Mouse (Mus musculus) cerebellum, adult 11-12 months (tissue): ENCODE results near the gene Rbpms2.

Source experiments
- DNase-seq: peaks from one replicate; pipeline ENCODE4 v3.0.0; 2022

Rbpms2 gene

DNA sequence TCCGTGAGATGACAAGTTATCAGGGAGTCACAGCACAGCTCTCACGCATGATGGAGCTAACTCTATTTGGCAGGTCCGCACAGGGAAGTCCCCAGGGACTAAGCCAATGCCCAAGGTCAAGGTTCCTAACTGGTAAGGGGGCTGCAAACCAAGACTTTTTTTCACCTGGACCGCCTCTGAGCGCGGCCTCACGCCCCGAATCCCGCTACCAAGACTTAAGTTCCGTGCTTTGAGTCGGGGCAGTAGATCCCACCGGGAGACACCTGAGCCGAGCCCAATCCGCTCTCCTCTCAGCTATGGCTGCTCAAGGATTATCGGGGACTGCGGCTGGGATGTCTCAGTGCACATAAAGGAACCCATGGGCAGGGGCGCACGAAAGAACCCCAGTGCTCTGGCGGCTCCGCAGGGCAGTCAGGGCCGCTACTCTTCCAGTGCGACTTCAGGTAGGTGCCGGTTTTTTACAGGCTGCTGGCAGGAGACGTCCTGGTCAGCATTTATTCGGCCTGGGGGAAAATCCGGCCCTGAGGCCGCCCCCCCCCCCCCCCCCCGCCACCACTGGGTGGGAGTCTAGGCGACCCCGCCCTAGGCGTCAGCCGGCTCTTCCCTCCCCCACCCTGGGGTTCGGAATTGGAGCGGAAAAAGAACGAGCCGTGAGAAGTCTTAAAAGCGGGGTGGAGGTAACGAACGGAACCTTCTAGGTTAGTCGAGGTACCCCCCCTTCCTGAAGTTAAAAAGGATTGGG lies at the start of gene Rbpms2:
Gene Rbpms2, plus strand, starts transcription at position 624 of the 742 bp plus-strand sequence.
- no peak for DNase-seq

DNA sequence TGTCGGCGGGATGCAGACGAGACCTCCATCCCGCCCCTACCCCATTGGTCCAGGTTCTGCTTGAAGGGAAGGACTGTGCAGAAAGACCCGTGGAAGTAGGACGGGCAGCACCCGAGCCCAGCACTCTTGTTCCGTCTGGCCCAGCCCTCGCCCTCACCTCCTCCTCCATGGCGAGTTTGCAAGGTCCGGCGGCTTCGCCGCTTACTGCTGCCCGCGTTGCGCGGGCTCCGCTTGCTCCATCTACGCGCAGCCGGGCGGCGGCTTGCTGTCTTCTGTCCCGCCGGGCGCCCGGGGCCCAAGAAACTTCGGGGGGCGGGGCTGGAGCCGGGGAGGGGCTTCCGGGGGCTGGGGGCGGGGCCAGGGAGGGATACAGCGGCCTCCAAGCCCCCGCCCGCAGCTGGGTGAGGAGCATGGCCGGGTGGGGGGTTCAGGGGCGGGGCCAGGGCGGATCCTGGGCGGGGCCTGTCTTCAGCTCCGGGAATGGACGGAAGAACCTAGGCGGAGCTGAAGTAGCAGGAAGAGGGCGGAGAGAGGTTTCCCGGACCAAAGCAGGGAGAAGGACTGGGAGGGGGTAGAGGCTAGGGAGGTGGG lies 49.6 kb upstream of the Rbpms2 start, which contains the start of gene Plekho2:
Gene Plekho2, minus strand, starts transcription at position 260 of the 591 bp plus-strand sequence.
- peak; percentile 75 for DNase-seq

DNA sequence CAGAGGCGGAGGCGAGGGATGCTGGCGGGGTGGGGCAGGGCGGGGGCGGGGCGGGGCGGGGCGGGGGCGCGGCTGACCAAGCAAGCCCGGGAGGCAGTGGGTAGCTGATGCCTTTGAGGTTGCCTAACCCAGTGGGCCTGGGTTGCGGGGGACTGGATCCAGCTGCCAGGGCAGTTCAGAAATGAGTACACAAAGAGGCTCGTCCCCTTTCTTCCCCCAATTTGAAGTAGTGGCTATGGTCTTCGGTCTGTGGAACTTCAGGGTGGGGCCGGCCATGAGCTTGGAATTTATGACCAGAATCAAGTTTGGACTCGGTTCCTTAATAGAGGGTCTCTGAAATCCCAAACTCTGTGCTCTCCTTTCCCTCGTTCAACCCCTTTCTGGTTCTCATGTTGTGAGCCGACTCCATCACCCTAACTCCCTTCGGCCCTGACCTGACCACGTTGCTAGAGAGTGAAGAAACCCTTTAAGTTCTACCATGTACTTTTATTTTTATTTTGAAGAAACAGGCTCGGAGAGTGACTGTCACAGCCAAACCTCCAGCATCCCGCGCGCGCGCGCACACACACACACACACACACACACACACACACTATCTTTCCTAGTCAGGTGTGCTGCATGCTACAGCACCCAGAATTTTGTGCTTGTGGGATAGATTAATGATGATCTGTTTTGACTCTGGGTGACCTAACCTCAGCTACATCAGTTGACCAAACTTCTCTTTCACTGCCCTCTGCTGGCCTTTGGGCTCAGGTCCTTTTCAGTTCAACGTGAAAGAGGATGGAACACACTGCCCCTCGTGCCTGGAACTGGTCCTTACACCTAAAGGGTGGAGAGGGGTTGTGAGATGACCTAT lies 48.8 kb upstream of the Rbpms2 start:
- DNase-seq: peak; percentile 75

DNA sequence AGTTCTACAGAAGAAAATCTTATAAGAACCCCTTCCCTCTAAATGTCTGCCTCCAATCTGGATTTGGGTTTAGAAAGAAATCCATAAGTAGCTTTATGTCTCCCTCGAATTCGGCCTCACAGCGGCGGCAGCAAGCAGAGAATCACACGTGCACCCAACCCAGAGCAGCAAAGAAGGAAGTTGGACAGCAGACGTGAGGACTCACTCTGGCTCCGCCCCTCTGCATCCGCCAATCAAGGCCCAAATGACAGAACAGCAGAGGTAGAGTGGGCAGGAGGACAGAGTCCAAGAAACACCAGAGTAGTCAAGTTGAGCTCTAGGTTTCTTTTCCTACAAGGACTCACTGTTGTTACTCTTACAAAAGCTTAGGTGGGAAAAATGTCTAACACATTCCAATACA lies 46.4 kb upstream of the Rbpms2 start:
- DNase-seq: no peak

DNA sequence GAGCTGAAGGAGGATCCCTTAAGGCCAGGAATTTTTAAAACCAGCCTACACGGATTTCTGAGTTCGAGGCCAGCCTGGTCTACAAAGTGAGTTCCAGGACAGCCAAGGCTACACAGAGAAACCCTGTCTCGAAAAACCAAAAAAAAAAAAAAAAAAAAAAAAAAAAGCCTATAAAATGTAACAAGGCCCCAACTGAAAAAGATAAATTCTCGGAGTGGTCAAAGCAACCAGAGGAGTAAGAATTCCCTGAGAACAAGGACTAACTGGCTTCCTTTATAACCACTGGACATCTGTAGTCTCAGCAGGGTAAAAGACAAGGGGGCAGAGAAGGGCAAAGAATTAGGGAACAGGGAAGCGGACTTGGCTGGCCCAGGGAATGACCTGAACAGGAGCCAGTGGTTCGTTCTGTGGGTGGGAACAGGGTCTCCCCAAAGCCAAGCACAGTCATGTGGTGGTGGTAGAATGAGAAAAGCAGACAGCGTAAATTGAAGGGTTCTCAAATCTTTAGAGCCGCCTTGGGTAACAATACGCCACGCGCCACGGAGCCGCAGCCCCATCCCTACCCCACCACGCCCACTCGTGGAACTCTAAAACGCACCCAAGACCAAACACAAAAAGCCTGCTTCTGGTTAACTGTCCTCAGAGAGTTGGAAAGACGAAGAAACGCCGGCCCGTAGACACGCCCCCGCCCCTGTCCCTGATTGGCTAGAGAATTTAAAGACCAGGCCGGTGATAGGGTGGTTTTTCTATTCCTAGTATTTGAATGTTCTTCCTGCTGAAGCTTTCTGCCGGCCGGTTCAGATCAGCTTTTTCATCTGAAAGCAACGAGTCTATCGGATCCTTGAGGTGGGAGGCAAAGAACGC lies 42.8 kb upstream of the Rbpms2 start, which contains the start of gene Pif1:
Gene Pif1, plus strand, starts transcription at position 755 of the 864 bp plus-strand sequence.
- no peak for DNase-seq

DNA sequence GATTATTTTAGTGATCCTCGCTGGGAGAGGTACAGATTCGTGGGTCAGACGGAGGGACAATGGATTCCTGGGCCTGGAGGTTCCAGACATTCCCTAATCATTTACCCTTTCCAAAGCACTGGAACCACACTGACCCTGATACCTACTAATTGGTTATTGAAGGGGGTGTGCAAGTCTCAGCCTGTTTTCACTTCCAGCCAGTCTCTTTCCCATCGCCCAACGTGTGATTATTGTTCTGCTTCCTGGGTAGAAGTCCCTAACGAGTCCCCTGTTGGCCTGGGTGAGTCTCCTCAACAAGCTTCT lies 42.2 kb upstream of the Rbpms2 start:
- DNase-seq: no peak

DNA sequence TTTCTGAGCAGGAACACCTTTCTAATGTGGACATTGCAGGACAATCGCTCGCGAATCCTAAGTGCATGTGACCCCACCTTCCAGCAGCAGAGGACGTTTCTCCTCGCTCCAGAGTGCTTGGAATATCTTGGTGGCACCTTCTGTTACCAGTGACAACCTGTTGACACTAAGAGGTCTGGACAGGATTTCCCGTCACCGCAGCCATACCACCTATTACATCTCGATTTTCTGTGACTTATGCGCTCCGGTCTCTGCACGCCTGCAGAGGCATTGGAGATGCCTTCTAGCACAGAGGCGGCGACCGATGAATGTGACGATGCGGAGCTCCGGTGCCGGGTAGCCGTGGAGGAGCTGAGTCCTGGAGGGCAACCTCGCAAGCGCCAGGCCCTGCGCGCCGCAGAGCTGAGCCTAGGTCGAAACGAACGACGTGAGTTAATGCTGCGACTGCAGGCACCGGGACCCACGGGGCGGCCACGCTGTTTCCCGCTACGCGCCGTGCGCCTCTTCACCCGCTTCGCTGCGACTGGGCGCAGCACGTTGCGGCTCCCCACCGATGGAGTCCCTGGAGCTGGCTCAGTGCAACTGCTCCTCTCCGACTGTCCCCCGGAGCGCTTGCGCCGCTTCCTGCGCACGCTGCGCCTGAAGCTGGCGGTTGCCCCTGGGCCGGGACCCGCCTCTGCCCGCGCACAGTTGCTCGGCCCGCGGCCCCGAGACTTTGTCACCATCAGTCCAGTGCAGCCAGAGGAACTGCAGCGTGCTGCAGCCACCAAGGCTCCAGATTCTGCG lies 41.7 kb upstream of the Rbpms2 start:
- DNase-seq: no peak

DNA sequence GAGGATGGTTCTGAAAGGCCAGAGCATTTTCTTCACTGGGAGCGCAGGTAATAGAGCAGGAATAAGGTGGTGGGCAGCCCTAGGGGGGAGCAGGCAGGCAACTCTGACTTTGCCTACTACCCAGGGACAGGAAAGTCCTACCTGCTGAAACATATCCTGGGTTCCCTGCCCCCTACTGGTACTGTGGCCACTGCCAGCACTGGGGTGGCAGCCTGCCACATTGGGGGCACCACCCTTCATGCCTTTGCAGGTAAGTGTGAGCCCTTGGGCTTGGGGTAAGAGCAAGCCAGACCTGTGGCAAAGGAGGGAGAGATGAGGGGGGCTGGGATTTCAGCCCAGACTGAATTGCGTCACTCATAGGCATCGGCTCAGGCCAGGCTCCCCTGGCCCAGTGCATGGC lies 40.4 kb upstream of the Rbpms2 start:
- DNase-seq: no peak

DNA sequence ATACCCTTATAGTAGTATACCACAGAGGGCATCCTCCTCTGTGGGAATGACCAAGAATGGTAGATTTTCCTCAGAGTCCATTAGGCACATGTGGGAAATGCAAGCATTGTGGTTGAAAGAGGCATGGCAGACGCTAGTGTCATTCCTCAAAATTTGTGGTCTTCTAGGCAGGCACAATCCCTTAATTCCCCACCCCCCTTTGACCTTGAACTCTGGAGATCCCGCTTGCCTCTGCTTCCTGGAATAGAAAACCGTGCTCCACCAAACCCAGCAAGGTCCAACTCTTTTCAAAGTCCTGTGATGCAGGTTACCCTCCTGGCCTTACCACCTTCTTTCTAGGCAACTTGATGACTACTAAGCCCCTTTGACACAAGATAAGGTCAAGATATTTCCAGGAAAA lies 36.7 kb upstream of the Rbpms2 start:
- no peak for DNase-seq

DNA sequence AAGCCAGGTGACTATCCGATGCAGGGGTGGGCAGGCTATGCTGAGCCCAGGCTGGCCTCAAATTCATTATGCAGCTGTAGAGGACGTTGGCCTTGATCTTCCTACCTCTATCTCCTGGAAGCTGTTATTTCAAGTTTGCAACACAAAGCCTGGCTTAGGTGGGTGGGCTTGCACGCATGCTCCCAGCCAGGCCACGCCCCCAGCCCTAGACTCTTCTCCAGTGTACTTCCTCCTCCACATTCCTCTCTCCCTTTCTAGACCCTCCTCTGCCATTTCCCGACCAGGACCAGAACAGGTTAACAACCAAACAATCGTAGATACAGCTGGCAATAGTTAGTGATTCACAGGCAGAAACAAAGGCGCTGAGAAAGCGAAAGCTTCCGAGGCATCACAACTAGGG lies 35.9 kb upstream of the Rbpms2 start:
- DNase-seq: no peak

DNA sequence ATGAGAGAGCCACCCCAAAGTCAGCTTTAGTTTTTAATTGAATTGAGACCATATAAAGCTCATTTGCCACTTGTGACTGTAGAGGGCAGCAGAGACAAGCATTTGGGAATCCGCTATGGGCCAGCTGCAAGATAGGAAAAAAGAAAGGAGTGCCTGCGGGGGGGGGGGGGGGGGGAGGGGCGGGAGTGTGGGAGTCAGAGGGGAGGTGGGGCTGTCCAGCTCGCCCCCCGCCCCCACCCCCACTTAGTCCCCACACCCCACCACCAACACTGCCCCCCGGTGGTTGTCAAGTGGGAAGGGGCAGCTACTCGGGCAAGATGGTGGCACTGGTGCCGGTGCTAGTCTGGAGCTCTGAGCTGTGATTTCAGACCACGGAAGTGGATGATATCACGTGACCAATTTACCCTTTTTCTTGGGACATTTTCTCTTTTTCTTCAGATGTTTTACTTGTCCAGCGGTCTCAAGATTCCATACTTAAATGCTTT lies 30.6 kb upstream of the Rbpms2 start:
- no peak for DNase-seq

DNA sequence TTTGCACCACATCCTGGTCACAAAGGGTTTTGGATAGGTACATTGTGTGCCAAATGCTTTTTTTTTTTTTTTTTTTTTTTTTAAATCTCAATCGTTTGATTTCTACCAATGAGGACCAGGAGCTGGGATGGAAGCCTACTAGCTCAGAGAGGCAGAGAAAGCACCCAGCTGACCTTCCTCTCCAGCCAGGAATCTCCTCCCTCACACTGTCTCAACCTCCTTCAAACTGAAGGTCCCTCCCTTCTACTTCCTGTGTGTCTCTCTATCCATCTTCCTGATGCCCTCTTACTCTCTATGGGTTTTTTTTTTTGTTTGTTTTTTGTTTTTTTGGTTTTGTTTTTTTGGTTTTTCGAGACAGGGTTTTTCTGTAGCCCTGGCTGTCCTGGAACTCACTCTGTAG lies 28.5 kb upstream of the Rbpms2 start:
- no peak for DNase-seq

DNA sequence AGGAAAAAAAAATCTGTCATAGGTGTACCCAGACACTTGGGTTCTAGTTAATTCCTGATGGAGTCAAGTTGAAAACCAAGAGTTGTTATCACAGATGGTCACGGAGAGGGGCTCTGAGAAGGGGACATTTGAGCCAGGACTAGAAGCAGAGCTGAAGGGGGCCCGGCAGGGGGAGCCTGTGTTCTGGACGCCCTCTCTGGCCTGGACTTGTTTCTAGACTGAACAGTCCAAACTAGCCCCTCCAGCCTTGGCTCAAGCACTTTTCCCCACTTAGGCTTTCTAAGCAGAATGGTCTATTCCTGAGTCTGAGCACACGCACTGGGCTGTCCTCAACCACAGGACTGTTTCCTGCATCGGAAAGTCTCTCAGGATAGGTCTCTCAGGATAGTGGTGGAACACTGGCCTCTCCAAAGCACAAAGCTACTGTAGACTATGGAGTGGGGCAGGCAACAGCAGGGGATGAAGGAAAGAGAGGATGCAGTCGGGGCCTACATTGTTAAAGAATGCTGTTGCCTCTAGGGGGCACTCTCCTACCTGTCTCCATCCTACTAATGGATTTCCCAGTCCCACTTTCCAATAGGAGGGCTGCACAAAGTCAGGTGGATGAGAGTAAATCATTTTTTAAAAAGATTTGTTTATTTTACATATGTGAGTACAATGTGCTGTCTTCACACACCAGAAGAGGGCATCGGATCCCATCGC lies 25.9 kb upstream of the Rbpms2 start:
- no peak for DNase-seq

DNA sequence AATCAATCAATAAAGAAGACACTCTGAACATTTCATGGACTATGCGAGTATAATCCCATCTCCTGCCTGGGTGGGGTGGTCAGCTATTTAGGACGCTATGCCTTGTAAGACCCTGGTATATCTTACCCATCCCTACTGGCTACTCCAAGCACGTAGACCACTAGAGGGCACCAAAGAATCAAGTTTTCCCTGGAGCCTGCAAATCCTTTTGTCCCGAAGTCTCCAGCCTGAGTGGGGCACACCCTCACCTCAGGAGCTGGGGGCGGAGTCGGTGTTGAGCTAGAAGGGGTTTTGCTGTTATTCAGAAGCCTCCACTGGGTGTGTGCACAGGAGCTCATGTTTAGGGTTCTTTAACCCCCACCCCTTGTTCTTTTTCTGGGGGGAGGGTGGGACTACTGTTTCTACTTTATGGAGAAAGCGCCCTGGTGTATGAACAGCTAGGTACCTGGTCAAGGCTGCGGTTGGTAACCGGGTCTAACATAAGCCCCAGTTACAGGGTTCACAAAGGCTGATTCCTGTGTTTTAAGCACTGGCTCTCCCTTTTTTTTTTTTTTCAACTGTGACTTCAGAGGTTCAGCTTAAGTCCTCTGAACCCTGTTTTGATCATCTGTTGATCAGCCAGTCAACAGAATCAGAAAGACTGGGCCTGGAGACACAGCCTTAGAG lies 23.8 kb upstream of the Rbpms2 start:
- DNase-seq: peak; percentile 35

DNA sequence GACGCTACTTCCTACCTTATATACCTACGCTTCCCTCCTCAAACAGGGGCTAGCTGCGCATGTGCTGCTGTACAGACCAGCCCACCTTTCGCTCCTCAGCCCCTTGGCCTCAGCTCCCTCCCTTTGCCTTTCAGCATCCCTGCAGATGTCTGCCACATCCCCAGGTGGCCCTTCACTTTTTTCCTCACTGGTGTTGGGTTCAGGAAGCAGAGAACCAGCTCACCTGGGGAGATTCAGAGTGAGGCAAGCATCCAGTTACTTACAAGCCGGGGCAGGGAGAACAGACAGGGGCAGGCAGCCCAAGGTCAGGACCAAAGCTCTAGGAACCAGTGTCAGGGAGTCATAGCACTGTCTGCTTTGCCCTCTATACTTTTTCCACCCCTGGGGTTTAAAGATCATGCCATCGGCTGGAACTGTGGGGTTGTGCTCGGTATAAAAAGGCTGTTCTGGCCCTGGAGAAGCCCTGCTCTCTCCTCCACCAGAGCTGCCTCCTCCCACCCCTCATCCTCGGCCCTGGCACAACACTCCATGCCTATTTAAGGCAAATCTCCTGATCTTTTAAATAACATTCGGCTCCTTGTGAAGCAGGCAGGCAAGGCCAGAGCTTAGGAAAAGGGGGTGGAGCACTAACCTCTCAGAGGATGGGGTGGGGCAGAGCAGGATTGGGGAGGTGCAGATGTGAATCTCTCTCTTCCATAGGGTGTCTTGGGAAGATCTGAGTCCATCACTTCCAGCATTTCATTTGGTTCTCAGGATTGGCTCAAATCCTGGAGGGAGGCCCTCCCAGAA lies 22.9 kb upstream of the Rbpms2 start:
- no peak for DNase-seq

DNA sequence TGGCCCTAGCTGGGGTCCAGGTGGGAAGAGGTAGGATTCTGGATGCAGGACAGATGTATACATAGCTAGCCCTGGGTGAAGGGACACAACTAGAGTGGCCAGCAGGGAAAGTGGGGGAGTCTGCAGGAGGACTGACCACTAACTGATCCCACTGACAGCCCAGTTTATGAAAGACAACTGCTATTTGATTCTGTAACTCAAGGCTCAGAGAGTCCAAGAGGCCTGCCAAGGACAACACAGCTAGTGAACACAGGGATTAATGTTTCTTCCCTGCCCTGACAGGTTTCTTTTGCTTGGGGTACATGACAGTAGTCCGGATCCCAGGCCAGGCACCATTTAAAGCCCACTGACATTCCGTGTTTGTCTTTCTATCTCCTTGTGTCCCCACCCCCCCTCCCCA lies 22.3 kb upstream of the Rbpms2 start:
- no peak for DNase-seq

DNA sequence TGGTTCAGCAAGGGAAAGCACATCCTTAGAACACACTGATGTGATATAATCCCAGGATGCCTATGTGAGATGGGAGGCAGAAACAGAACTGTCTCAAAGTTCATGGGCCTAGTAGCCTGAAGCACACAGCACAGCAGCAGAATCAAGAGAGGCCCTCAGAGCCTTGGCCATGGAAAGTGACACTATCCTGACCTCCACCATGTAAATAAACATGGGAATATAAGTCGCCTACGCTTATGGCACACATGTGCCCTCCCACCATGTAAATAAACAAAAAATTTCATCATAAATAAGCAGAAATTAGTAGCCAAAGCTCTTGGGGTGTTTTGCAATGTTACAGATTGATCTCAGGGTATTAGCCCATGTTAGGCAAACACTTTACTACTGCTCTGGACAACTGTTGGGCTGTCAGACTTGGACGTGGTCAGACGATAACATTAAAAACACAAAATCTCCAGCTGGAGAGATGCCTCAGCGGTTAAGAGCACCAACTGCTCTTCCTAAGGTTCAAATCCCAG lies 17.4 kb upstream of the Rbpms2 start:
- no peak for DNase-seq

DNA sequence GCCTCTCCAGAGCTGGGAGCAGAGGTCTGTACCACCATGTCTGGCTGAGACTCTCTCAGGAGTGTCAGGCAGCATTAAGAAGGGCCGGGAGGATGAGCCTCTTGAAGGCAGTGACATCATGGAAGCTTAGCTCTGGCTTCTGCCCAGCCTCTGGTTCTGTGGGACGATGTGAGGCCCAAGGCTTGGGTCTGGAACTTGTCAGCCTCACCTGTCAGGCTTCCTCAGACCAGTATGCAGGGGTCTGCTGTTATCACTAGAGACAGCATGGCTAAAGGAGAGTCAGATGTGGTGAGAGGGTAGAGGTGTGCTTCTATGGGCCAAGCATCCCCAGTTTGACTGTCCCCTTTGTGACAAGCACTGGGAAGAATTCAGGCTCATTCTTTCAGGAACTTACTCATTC lies 16.4 kb upstream of the Rbpms2 start:
- no peak for DNase-seq

DNA sequence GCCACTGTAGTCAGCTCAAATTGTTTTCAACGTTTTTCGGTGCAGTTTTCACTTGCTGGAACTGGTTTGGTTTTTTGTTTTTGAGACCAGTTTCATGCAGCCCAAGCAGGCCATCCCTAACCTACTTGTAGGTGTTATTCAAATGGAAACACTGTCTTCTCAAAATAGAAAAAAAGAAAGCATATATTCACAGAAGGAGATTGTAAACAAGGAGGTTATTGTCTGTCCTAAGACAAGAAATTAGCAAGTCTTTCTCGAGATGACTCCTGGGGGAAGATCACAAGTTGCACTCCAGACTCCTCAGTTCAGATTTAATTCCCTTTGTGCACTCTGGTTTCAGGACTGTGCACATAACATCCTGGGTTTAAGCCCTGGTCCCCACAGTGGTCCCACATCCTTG lies 10.1 kb upstream of the Rbpms2 start:
- DNase-seq: no peak

DNA sequence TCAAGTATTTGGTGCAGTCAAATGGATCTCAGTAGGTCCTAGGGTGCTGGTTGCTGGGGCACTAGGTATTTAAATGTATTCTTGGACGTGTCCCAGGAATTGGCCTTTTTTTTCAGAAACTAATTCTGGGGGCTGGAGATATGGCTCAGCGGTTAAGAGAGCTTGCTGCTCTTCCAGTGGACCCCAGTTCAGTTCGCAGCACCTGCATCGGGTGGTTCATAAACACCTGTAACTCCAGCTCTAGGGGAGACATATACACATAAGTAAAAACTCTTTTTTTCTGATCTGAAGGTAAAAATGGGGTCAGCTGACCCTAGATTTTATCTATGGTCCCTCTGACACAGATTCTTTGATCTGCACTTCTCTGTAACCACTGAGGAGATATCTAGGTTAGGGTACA lies 8.3 kb upstream of the Rbpms2 start:
- DNase-seq: no peak
